Mouse (Mus musculus): ENCODE results near the gene Lpp. TPM values are rescaled to one million over a fixed set of nuclear protein-coding genes. Genes with fewer than 3 reads are reported as not detected.

Gene Lpp
- polyA plus RNA-seq, 1 experiment: 256 TPM

- H3K27ac ChIP-seq (ENCODE audit: insufficient read depth, low read length): no peak overlapping the region
- TF ChIP-seq CTCF (IDR thresholded peaks at IDR 0.05; ENCODE audit: borderline replicate concordance, insufficient read depth, low read length) (no peak), POLR2A (IDR thresholded peaks at IDR 0.05; ENCODE audit: low read depth, low read length) (no peak)
- 0 out of 2 replicates have a peak, but pooled peaks cover under 1% of the 10 kb centered on the region for H3K4me1 ChIP-seq (ENCODE audit: control insufficient read depth, insufficient read depth, low read length)
- H3K4me3 ChIP-seq (ENCODE audit: insufficient read depth, low read length): no peak overlapping the region
These were observed 385.3 kb downstream of the Lpp start for GRCm38 (mm10) chr16:24778432-24779274.

DNA sequence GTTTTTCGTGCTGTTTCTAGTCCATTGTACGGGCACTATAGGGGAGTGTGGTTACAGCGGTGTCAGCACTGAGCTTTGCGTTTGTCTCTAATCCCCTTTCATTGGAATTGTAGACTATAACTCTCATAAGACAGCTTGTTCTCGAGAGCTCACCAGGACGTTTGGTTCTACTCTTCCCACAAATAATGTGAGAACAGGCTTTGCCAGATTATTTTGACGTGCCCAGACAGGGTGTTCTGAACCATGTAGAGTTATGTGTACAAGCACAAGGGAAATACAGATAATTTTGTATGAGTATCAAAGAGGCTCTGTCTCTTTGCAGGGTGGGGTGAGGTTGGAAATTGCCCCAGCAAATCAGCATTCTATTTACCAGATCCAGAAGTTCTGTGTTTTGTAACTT is 387.2 kb downstream of the Lpp start:
- no peak for TF ChIP-seq CTCF (IDR thresholded peaks at IDR 0.05; ENCODE audit: borderline replicate concordance, insufficient read depth, low read length)
- TF ChIP-seq POLR2A (IDR thresholded peaks at IDR 0.05; ENCODE audit: low read depth, low read length): no peak
- Histone ChIP-seq H3K4me3 (ENCODE audit: insufficient read depth, low read length) (no peak overlapping the region), H3K27ac (ENCODE audit: insufficient read depth, low read length) (no peak overlapping the region), H3K4me1 (ENCODE audit: control insufficient read depth, insufficient read depth, low read length) (no peaks in the 10 kb centered on the region)

DNA sequence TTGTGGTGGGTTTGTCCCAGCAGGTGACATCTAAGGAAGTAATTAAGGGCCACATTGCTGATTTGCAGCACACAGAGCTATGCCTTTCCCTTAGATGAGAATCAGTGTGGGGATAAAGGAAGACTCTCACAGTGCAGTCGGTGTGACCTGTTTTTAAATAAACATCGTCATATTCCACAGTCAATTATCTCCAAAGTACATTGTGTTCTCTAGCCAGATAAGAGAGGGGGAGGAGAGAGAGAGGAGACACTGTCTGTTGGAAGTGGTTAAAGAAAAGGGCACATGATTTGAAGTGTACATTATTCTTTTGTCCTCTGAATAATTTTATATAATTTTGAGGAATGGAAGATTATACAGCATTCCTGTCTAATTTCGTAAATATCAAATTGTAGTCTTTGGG is 388.6 kb downstream of the Lpp start:
- H3K4me3 ChIP-seq (ENCODE audit: insufficient read depth, low read length): no peak overlapping the region
- TF ChIP-seq CTCF (IDR thresholded peaks at IDR 0.05; ENCODE audit: borderline replicate concordance, insufficient read depth, low read length) (no peak), POLR2A (IDR thresholded peaks at IDR 0.05; ENCODE audit: low read depth, low read length) (no peak)
- H3K27ac ChIP-seq (ENCODE audit: insufficient read depth, low read length): no peak overlapping the region
- no peaks in the 10 kb centered on the region for H3K4me1 ChIP-seq (ENCODE audit: control insufficient read depth, insufficient read depth, low read length)

- no peaks in the 10 kb centered on the region for H3K4me1 ChIP-seq (ENCODE audit: control insufficient read depth, insufficient read depth, low read length)
- H3K27ac ChIP-seq (ENCODE audit: insufficient read depth, low read length): no peak overlapping the region
- no peak overlapping the region for H3K4me3 ChIP-seq (ENCODE audit: insufficient read depth, low read length)
- TF ChIP-seq POLR2A (IDR thresholded peaks at IDR 0.05; ENCODE audit: low read depth, low read length): no peak
- TF ChIP-seq CTCF (IDR thresholded peaks at IDR 0.05; ENCODE audit: borderline replicate concordance, insufficient read depth, low read length): no peak
These were observed 392.3 kb downstream of the Lpp start for GRCm38 (mm10) chr16:24785651-24786050.

DNA sequence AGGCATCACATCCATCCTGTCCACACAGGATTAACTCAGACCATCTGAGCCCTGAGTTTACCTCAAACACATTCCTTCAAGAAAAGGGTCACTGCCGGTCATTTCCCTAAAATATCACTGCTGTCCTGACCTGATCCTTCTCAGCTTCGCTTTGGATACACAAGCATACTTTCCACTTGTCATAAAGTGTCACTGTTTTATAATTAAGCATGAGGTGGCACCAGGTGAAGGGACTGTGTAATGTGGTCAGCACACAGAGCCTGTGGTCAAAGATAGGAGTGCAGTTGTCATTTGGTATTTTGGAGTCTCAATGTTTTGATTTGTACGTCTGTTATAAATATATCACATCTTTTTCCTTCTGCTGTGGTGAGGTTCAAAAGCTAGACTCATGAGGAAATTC is 395.7 kb downstream of the Lpp start:
- peaks cover 7% of the 10 kb centered on the region for H3K4me1 ChIP-seq (ENCODE audit: control insufficient read depth, insufficient read depth, low read length)

GRCm38 (mm10) chr16:24791387-24791786 is 398.1 kb downstream of the Lpp start:
- Histone ChIP-seq H3K27ac (ENCODE audit: insufficient read depth, low read length) (no peak overlapping the region), H3K4me3 (ENCODE audit: insufficient read depth, low read length) (no peak overlapping the region), H3K4me1 (ENCODE audit: control insufficient read depth, insufficient read depth, low read length) (peaks cover 7% of the 10 kb centered on the region)
- TF ChIP-seq POLR2A (IDR thresholded peaks at IDR 0.05; ENCODE audit: low read depth, low read length): no peak
- no peak for TF ChIP-seq CTCF (IDR thresholded peaks at IDR 0.05; ENCODE audit: borderline replicate concordance, insufficient read depth, low read length)

More for the DNA sequence above, 395.7 kb downstream of the Lpp start:
- TF ChIP-seq POLR2A (IDR thresholded peaks at IDR 0.05; ENCODE audit: low read depth, low read length): no peak
- no peak for TF ChIP-seq CTCF (IDR thresholded peaks at IDR 0.05; ENCODE audit: borderline replicate concordance, insufficient read depth, low read length)
- Histone ChIP-seq H3K27ac (ENCODE audit: insufficient read depth, low read length) (no peak overlapping the region), H3K4me3 (ENCODE audit: insufficient read depth, low read length) (no peak overlapping the region)

- Histone ChIP-seq H3K4me3 (ENCODE audit: insufficient read depth, low read length) (no peak overlapping the region), H3K4me1 (ENCODE audit: control insufficient read depth, insufficient read depth, low read length) (peaks cover 7% of the 10 kb centered on the region), H3K27ac (ENCODE audit: insufficient read depth, low read length) (no peak overlapping the region)
- no peak for TF ChIP-seq POLR2A (IDR thresholded peaks at IDR 0.05; ENCODE audit: low read depth, low read length)
These were observed 398.7 kb downstream of the Lpp start for GRCm38 (mm10) chr16:24791984-24792383.

DNA sequence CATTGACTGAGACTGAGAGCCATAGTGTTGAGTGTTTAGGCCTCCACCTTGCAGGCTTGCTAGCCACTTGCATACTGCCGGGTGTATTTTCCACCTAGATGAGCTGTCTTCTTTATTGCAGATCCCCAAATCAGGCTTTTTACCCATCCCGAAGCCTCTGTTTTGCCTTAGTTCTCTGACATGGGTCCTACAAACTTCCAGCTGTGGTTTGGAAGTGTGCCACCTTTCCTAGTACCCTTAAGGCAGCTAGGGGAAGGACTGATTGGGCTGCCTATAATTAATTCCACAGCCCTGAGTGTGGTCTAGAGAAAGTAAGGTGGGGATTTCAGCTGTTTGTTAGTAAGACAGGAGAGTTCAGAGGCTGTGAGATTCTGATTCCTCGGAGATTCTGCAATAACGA is 399.5 kb downstream of the Lpp start:
- Histone ChIP-seq H3K27ac (ENCODE audit: insufficient read depth, low read length) (peak overlapping the region; percentile 4; the same call in 1 of the 2 replicates), H3K4me1 (ENCODE audit: control insufficient read depth, insufficient read depth, low read length) (peaks cover 7% of the 10 kb centered on the region), H3K4me3 (ENCODE audit: insufficient read depth, low read length) (no peak overlapping the region)
- TF ChIP-seq CTCF (IDR thresholded peaks at IDR 0.05; ENCODE audit: borderline replicate concordance, insufficient read depth, low read length): no peak
- TF ChIP-seq POLR2A (IDR thresholded peaks at IDR 0.05; ENCODE audit: low read depth, low read length): no peak

DNA sequence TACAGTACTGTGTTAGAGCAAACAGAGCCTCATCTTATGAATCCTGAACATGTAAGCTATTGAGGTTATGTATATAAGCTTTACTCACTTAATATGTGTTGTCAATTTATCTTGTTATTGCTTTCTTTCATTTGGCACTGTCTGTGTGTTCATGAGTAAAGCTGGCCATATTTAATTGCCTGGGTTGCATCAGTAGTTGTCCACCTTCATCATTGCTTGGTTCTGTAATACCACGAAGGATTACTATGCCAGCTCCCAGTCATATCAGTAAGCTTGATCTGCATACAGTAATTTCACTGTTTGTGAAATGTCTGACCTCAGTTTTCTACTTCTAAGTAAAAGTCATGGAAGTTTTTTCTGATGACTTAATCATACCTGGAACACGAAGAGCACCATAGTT is 401.4 kb downstream of the Lpp start:
- no peak overlapping the region for H3K27ac ChIP-seq (ENCODE audit: insufficient read depth, low read length)
- H3K4me3 ChIP-seq (ENCODE audit: insufficient read depth, low read length): no peak overlapping the region
- H3K4me1 ChIP-seq (ENCODE audit: control insufficient read depth, insufficient read depth, low read length): peaks cover 8% of the 10 kb centered on the region
- TF ChIP-seq CTCF (IDR thresholded peaks at IDR 0.05; ENCODE audit: borderline replicate concordance, insufficient read depth, low read length) (no peak), POLR2A (IDR thresholded peaks at IDR 0.05; ENCODE audit: low read depth, low read length) (no peak)

DNA sequence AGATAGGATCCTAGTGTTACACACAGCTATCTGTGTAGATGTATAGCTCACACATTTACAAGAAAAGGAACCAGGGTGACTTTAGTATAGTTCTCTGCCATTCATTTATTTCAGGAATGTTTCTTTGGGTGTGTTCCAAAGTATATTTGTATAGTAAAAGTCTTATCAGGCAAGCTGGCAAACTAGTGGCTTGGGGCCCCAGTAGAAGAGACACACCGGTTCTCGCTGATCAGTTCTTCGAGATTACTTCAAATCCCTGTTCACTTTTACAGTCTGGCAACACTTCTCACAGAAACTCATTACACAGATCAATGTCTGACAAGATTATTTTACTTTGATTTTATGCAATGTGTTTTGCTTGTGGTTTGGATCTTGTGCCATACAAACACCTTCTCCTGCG is 408.0 kb downstream of the Lpp start:
- H3K4me3 ChIP-seq (ENCODE audit: insufficient read depth, low read length): no peak overlapping the region

More for the DNA sequence above, 408.0 kb downstream of the Lpp start:
- TF ChIP-seq POLR2A (IDR thresholded peaks at IDR 0.05; ENCODE audit: low read depth, low read length) (no peak), CTCF (IDR thresholded peaks at IDR 0.05; ENCODE audit: borderline replicate concordance, insufficient read depth, low read length) (no peak)
- Histone ChIP-seq H3K27ac (ENCODE audit: insufficient read depth, low read length) (no peak overlapping the region), H3K4me1 (ENCODE audit: control insufficient read depth, insufficient read depth, low read length) (peaks cover 13% of the 10 kb centered on the region)
